Mouse (Mus musculus) bone marrow macrophage, adult 2 months (primary cell): ENCODE measurements around the gene Klhl8.

Source experiments
- CTCF ChIP-seq: IDR thresholded peaks from 2 replicates; pipeline ENCODE4 v1.5.1; 2012; ENCODE audit warnings: low read depth, mild to moderate bottlenecking, low read length, moderate library complexity
- POLR2A ChIP-seq: IDR thresholded peaks from 2 replicates; pipeline ENCODE4 v1.6.1; 2012; ENCODE audit warnings: mild to moderate bottlenecking, low read depth, low read length, borderline replicate concordance

DNA sequence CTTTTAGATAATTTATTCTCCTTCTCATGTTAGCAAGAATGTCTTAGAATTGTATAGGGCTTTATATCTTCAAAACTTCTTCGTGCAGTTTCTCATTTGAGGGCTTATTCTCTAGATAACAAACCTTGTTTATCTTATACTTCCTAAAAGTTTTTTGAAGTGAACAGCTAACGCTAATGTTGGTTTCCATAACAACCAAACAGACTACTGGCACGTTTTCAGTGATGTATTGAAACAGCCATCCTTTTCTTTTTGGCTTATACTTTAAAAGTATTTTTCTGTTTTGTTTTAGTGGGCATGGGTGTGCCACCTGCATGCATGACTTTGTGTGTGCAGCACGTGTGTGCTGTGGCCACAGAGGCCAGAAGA, 95.8 kb downstream of the Klhl8 start:
- TF ChIP-seq CTCF = no peak
- TF ChIP-seq POLR2A = no peak
